Mouse (Mus musculus) midbrain, embryonic 10.5 days (tissue): ENCODE data around the gene Erc2. TPM values are rescaled to one million over a fixed set of nuclear protein-coding genes. Genes with fewer than 3 reads are reported as not detected.

ENCODE experiments used
- DNase-seq: peaks from one replicate; pipeline ENCODE4 v3.0.0-alpha.2; 2017; ENCODE audit warnings: low spot score
- H3K27ac ChIP-seq: fragments of 300-500 bp; sonication (generic); replicated peaks from 2 replicates; pipeline ENCODE4 v1.5.1; 2016; ENCODE audit warnings: mild to moderate bottlenecking
- H3K27me3 ChIP-seq: fragments of 300-500 bp; sonication (generic); 2 replicates; pipeline ENCODE4 v1.6.1; 2016; ENCODE audit warnings: low read depth, mild to moderate bottlenecking; ENCODE audit not compliant: poor library complexity, severe bottlenecking
- H3K36me3 ChIP-seq: fragments of 300-500 bp; sonication (generic); 2 replicates; pipeline ENCODE4 v1.6.1; 2016; ENCODE audit warnings: mild to moderate bottlenecking, moderate library complexity
- H3K4me1 ChIP-seq: fragments of 300-500 bp; sonication (generic); 2 replicates; pipeline ENCODE4 v1.6.1; 2016
- H3K4me3 ChIP-seq: fragments of 300-500 bp; sonication (generic); 2 replicates; pipeline ENCODE4 v1.5.1; 2016; ENCODE audit warnings: mild to moderate bottlenecking, moderate library complexity
- H3K9me3 ChIP-seq: fragments of 300-500 bp; sonication (generic); replicated peaks from 2 replicates; pipeline ENCODE4 v1.6.1; 2016; ENCODE audit warnings: mild to moderate bottlenecking
- WGBS: fragments of 180-500 bp; shearing (Covaris S2); methylation state at CpG from one replicate; pipeline ENCODE4 v1.1.7; 2016; 5-methylcytosine and 5-hydroxymethylcytosine counted together
- polyA plus RNA-seq: library from polyadenylated mRNA; unstranded; fragments of >200 nt; fragmentation: Nextera tagmentation; extraction: Ambion mirVana; gene quantifications from 2 replicates; pipeline ENCODE4 v1.2.1, GENCODE M21; 2016

The Erc2 gene
- polyA plus RNA-seq, 1 experiment from 2014 or later: 9.2 TPM

GRCm38 (mm10) chr14:28525566-28525965, 903.3 kb downstream of the Erc2 start:
- Histone ChIP-seq H3K27me3 (no peaks in the 10 kb centered on the region), H3K4me1 (peaks cover 25% of the 10 kb centered on the region), H3K9me3 (no peaks in the 10 kb centered on the region), H3K27ac (no peak overlapping the region), H3K36me3 (peaks cover 49% of the 10 kb centered on the region), H3K4me3 (no peak overlapping the region)
- no peak for DNase-seq
- 73% methylated on average over 1 of the region's 1 CpGs for WGBS

Other genes starting within 250 kb of the Erc2 start
- gene Fam208a, start 193.6 kb upstream of the Erc2 start, polyA plus RNA-seq: 12.1 and 12.9 TPM in 2 replicates
- 14.5 and 16.7 TPM in 2 replicates for gene Ccdc66, start 114.0 kb upstream of the Erc2 start, polyA plus RNA-seq